Mouse (Mus musculus) adrenal gland, adult 2 months (tissue): Measurements from ENCODE around the gene Snx11. TPM values are rescaled to one million over a fixed set of nuclear protein-coding genes. Genes with fewer than 3 reads are reported as not detected.
"Not testable (repeated sequence)": the region's sequence is repeated elsewhere in the genome, so short reads cannot be mapped to it uniquely, and the experiment has no call there.

Experiments
- DNase-seq: peaks from one replicate; pipeline ENCODE4 v3.0.0; 2021
- polyA plus RNA-seq: library from polyadenylated mRNA; depleted of rRNA; stranded (reverse); fragments of >200 nt; gene quantifications from 2 replicates; pipeline ENCODE4 v1.2.3, GENCODE M21; 2012
- total RNA-seq, 2 experiments: library from RNA; stranded (reverse); gene quantifications; 2 replicates each; pipeline ENCODE4 v1.2.3; 2021

The Snx11 gene
- total and polyA plus RNA-seq, 3 experiments, result 12.4 to 31.2 (median 22.7) TPM

- DNase-seq, result no peak
Observed at GRCm38 (mm10) chr11:96796081-96796480, 18.7 kb upstream of the Snx11 start.

GRCm38 (mm10) chr11:96795491-96795890, 18.1 kb upstream of the Snx11 start:
- DNase-seq, result no peak

GRCm38 (mm10) chr11:96790681-96791080, 13.3 kb upstream of the Snx11 start:
- DNase-seq, result no peak

- DNase-seq, result no peak
Observed at GRCm38 (mm10) chr11:96789990-96790389, 12.6 kb upstream of the Snx11 start.

- DNase-seq, result peak; percentile 95
Observed at GRCm38 (mm10) chr11:96788871-96789795, 11.8 kb upstream of the Snx11 start, which contains the start of gene Cbx1. Cbx1 (plus strand) TSS chr11:96789127.

GRCm38 (mm10) chr11:96786731-96787450, 9.5 kb upstream of the Snx11 start:
- no peak for DNase-seq

GRCm38 (mm10) chr11:96784847-96785246, 7.5 kb upstream of the Snx11 start:
- DNase-seq, result peak; percentile 61

GRCm38 (mm10) chr11:96781425-96781824, 4.1 kb upstream of the Snx11 start:
- DNase-seq, result no peak

- DNase-seq, result no peak
Observed at GRCm38 (mm10) chr11:96780306-96780705, 2.9 kb upstream of the Snx11 start.

GRCm38 (mm10) chr11:96778061-96778627, 785 bp upstream of the Snx11 start:
- not testable (repeated sequence) for DNase-seq

GRCm38 (mm10) chr11:96776068-96776467, 1.3 kb downstream of the Snx11 start:
- DNase-seq, result no peak

GRCm38 (mm10) chr11:96775665-96776064, 1.7 kb downstream of the Snx11 start:
- no peak for DNase-seq

- no peak for DNase-seq
Observed at GRCm38 (mm10) chr11:96775063-96775462, 2.3 kb downstream of the Snx11 start.

GRCm38 (mm10) chr11:96774536-96774935, 2.8 kb downstream of the Snx11 start:
- DNase-seq, result no peak

GRCm38 (mm10) chr11:96772413-96772812, 4.9 kb downstream of the Snx11 start:
- no peak for DNase-seq

- no peak for DNase-seq
Observed at GRCm38 (mm10) chr11:96771274-96771975, 5.9 kb downstream of the Snx11 start.

- DNase-seq, result no peak
Observed at GRCm38 (mm10) chr11:96768240-96768639, 9.1 kb downstream of the Snx11 start.

- DNase-seq, result no peak
Observed at GRCm38 (mm10) chr11:96767096-96767495, 10.3 kb downstream of the Snx11 start.

- no peak for DNase-seq
Observed at GRCm38 (mm10) chr11:96766555-96766954, 10.8 kb downstream of the Snx11 start.

- DNase-seq, result no peak
Observed at GRCm38 (mm10) chr11:96765645-96766044, 11.7 kb downstream of the Snx11 start.

- DNase-seq, result no peak
Observed at GRCm38 (mm10) chr11:96764511-96765350, 12.6 kb downstream of the Snx11 start.
